Mouse (Mus musculus) cortical plate, adult 2 months (tissue): ENCODE measurements around the gene Shisal2a.

ENCODE experiments used
- CTCF ChIP-seq: fragments of 200-500 bp; IDR thresholded peaks from 2 replicates; pipeline ENCODE4 v1.5.1; 2011; ENCODE audit warnings: mild to moderate bottlenecking, control low read depth, low read length; ENCODE audit not compliant: insufficient read depth; ENCODE audit errors: extremely low read depth
- POLR2A ChIP-seq: fragments of 200-500 bp; IDR thresholded peaks from 2 replicates; pipeline ENCODE4 v1.6.1; 2011; ENCODE audit warnings: mild to moderate bottlenecking, low read length, control low read depth; ENCODE audit not compliant: insufficient read depth; ENCODE audit errors: extremely low read depth

DNA sequence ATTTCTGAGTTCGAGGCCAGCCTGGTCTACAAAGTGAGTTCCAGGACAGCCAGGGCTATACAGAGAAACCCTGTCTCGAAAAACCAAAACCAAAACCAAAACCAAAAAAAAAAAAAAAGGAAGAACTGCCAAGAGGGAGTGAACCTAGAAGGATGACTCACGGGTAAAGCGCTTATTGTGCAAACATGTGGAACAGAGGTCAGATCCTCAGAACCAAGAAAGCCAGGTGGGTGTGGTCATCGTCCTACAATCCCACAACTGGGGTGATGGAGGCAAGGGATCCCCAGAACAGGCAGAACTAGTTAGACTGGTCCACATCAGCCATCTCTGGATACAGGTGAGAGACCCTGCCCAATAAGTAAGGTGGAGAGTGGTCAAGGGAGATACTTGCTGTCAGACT is 36.0 kb downstream of the Shisal2a start:
- TF ChIP-seq POLR2A = no peak
- no peak for TF ChIP-seq CTCF
